Mouse (Mus musculus) hindbrain, postnatal 0 days (tissue): ENCODE measurements around the gene Hes6. TPM values are rescaled to one million over a fixed set of nuclear protein-coding genes. Genes with fewer than 3 reads are reported as not detected.
A peak's percentile ranks its signal among the peaks of the same experiment; 100 is the strongest.

Experiments used
- ATAC-seq: fragments of 200-750 bp; cut with Nextera tagmentation; 2 replicates; pipeline ENCODE4 v1.8.0; 2017; ENCODE audit warnings: mild to moderate bottlenecking, moderate TSS enrichment, moderate library complexity
- DNase-seq: peaks from one replicate; pipeline ENCODE4 v3.0.0-alpha.2; 2015; ENCODE audit warnings: low spot score
- H3K27ac ChIP-seq: fragments of 300-500 bp; sonication (generic); 2 replicates; pipeline ENCODE4 v1.5.1; 2014; ENCODE audit warnings: mild to moderate bottlenecking
- H3K27me3 ChIP-seq: fragments of 300-500 bp; sonication (generic); 2 replicates; pipeline ENCODE4 v1.6.1; 2014; ENCODE audit warnings: low read length, mixed read lengths; ENCODE audit not compliant: insufficient read depth
- H3K36me3 ChIP-seq: fragments of 300-500 bp; sonication (generic); 2 replicates; pipeline ENCODE4 v1.6.1; 2014; ENCODE audit warnings: low read length, mixed read lengths; ENCODE audit not compliant: insufficient read depth
- H3K4me1 ChIP-seq: fragments of 300-500 bp; sonication (generic); 2 replicates; pipeline ENCODE4 v1.6.1; 2014; ENCODE audit warnings: antibody characterized with exemption, low read length, mixed read lengths; ENCODE audit not compliant: insufficient read depth
- H3K4me2 ChIP-seq: fragments of 300-500 bp; sonication (generic); 2 replicates; pipeline ENCODE4 v1.6.1; 2014; ENCODE audit warnings: low read depth, mild to moderate bottlenecking, low read length, moderate library complexity, mixed read lengths
- H3K4me3 ChIP-seq: fragments of 300-500 bp; sonication (generic); 2 replicates; pipeline ENCODE4 v1.5.1; 2014; ENCODE audit warnings: low read length
- H3K9ac ChIP-seq: fragments of 300-500 bp; sonication (generic); replicated peaks from 2 replicates; pipeline ENCODE4 v1.6.1; 2014; ENCODE audit warnings: mild to moderate bottlenecking, low read length, moderate library complexity, mixed read lengths
- H3K9me3 ChIP-seq: fragments of 300-500 bp; sonication (generic); 2 replicates; pipeline ENCODE4 v1.6.1; 2016; ENCODE audit warnings: low read length, mixed read lengths
- CTCF ChIP-seq: IDR thresholded peaks from 2 replicates; pipeline ENCODE4 v1.5.1; 2016; ENCODE audit warnings: antibody characterized with exemption, control low read depth, low read depth
- WGBS: fragments of 180-500 bp; shearing (Covaris S2); extraction: QIAGEN DNeasy Blood & Tissue Kit; methylation state at CpG from one replicate; pipeline ENCODE4 v1.1.7; 2014; 5-methylcytosine and 5-hydroxymethylcytosine counted together
- polyA plus RNA-seq: library from polyadenylated mRNA; unstranded; fragments of >200 nt; fragmentation: Nextera tagmentation; extraction: Ambion mirVana; gene quantifications from 2 replicates; pipeline ENCODE4 v1.2.1, GENCODE M21; 2015
- total RNA-seq: library from RNA; depleted of rRNA; stranded (reverse); fragments of >200 nt; gene quantifications from 2 replicates; pipeline ENCODE4 v1.2.3, GENCODE M21; 2014

Gene Hes6
- total and polyA plus RNA-seq, 2 experiments from 2014 or later = 129 to 160 TPM

DNA sequence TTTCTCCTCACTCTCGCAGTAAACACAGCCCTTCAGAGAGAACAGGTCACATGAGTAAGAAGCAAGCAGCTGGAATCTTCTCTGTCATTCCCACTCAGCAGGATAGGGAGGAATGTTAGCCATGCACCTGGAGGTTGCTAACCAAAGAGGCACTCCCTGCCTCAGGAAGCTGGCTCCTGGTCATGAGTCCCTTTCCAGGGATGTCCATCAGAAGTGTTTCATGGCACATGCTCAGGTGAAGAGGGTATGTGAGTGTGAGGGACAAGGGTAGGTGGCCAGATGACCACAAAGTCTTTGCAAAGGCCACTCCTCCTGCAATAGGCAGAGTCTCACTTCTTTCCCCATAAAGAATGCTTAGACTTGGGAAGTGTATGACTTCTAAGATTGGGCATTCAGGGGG, 4.2 kb upstream of the Hes6 start:
- Histone ChIP-seq H3K4me3 (no peak overlapping the region), H3K27me3 (no peaks in the 10 kb centered on the region), H3K36me3 (peaks cover 24% of the 10 kb centered on the region; the same call in 1 of the 2 replicates), H3K4me2 (no peak overlapping the region), H3K9me3 (no peaks in the 10 kb centered on the region), H3K9ac (no peak overlapping the region), H3K27ac (no peak overlapping the region), H3K4me1 (0 out of 2 replicates have a peak, but pooled peaks cover 2% of the 10 kb centered on the region)
- ATAC-seq (no peak), DNase-seq (no peak)
- WGBS = 72% methylated on average over 1 of the region's 1 CpGs
- TF ChIP-seq CTCF = no peak

DNA sequence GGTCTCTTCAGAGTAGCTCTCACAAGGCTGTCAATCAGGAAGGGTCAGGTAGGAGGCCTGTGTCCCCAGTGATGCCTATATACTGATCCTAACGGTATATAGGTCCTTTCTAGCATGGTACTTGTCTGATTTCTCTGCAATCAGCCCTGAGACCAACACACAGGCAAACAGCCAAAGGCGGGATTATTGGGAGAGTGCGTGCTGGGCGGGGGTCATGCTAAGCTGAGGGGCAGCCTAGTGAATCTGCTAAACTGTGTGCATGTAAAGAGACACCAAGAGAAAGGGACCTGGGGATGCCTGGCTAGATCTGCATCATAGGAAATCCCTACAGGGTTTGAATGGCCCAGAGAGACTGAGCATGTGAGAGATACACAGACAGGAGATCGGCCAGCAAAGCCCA, 1.5 kb upstream of the Hes6 start:
- H3K4me1 ChIP-seq = peaks cover 9% of the 10 kb centered on the region; the same call in 1 of the 2 replicates
- WGBS = 38% methylated on average over 5 of the region's 5 CpGs
- H3K27me3 ChIP-seq = no peaks in the 10 kb centered on the region
- H3K4me3 ChIP-seq = no peak overlapping the region
- peak overlapping the region; percentile 83; the same call in 1 of the 2 replicates for H3K9ac ChIP-seq
- no peak overlapping the region for H3K4me2 ChIP-seq
- TF ChIP-seq CTCF = no peak
- peak overlapping the region; percentile 91 for H3K27ac ChIP-seq
- DNase-seq (peak; percentile 39), ATAC-seq (no peak)
- no peaks in the 10 kb centered on the region for H3K9me3 ChIP-seq
- peaks cover 24% of the 10 kb centered on the region; the same call in 1 of the 2 replicates for H3K36me3 ChIP-seq

DNA sequence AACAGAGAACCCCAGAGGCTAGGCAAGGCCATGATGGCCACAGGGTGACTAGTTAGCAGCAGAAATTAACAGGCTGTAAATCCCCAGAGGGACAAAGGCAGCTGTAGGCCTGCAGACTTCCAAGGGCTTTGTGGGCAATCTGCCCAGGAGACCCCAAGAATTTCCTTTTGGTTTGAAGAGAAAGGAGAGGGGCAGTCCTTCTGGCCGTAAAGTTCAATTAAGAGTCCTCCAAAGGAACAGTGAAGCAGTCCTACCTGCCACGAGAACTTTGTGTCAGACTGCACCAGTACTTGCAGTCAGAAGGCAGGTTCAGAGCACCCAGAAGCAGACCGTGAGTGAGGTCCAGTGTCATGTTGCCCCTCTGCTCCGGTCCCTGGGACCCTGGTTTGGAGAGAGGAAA, 1.1 kb upstream of the Hes6 start:
- Histone ChIP-seq H3K9ac (peak overlapping the region; percentile 83; the same call in 1 of the 2 replicates), H3K36me3 (peaks cover 24% of the 10 kb centered on the region; the same call in 1 of the 2 replicates), H3K4me1 (peaks cover 9% of the 10 kb centered on the region; the same call in 1 of the 2 replicates), H3K27ac (peak overlapping the region; percentile 91), H3K4me3 (no peak overlapping the region), H3K27me3 (no peaks in the 10 kb centered on the region), H3K4me2 (peak overlapping the region; percentile 96), H3K9me3 (no peaks in the 10 kb centered on the region)
- no peak for TF ChIP-seq CTCF
- ATAC-seq (no peak), DNase-seq (peak; percentile 35)
- WGBS = 43% methylated on average over 4 of the region's 4 CpGs

DNA sequence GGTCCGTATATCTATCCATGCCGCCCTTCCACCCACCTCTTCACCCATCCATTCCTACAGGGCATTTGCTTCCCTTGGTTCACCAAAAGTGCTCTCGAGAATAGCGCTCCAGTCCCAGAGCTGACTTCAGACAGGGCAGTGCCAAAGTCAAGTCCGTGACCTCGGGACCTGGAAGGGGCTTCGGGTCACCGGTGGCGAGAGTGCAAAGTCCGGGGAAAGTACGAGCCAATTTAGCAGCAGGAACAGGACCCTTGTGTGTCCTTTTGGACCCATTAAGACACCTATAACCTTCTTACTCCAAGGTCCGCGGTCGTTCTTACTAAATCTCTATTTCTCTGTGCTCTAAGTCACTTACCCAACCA, 321 bp downstream of the Hes6 start:
- ATAC-seq (no peak), DNase-seq (no peak)
- peak overlapping the region; percentile 96 for H3K4me2 ChIP-seq
- H3K27ac ChIP-seq = peak overlapping the region; percentile 91
- no peaks in the 10 kb centered on the region for H3K9me3 ChIP-seq
- peak overlapping the region; percentile 65 for H3K4me3 ChIP-seq
- H3K36me3 ChIP-seq = peaks cover 20% of the 10 kb centered on the region; the same call in 1 of the 2 replicates
- WGBS = under 1% methylated on average over 14 of the region's 14 CpGs
- peaks cover 9% of the 10 kb centered on the region; the same call in 1 of the 2 replicates for H3K4me1 ChIP-seq
- peak overlapping the region; percentile 83 for H3K9ac ChIP-seq
- TF ChIP-seq CTCF = no peak
- no peaks in the 10 kb centered on the region for H3K27me3 ChIP-seq

DNA sequence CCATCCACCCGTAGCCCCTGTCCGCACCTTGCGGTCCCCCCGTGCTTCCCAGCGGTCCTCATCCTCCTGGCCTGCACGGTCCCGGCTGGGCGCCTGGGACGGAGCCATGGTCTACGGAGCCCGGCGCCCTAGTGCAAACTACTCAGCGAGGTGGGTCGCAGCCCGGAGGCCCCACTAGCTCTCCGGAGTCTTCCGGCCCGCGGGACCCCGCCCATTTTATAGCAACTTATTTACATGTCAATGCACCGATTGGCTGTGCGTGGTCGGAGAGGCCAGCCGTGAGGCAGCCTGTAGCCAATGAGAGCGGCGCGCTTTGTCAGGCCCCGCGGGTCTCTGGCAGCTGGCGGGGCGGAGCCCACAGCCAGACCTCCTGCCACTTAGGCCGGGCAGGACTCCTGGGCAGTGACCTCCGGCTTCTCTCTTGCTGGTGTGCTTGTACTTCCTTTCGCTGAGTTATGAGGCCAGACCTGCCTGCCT, 770 bp downstream of the Hes6 start:
- Histone ChIP-seq H3K4me1 (peaks cover 9% of the 10 kb centered on the region; the same call in 1 of the 2 replicates), H3K36me3 (peaks cover 16% of the 10 kb centered on the region; the same call in 1 of the 2 replicates), H3K9me3 (no peaks in the 10 kb centered on the region), H3K27me3 (no peaks in the 10 kb centered on the region), H3K27ac (peak overlapping the region; percentile 91), H3K4me3 (peak overlapping the region; percentile 65), H3K4me2 (peak overlapping the region; percentile 96), H3K9ac (peak overlapping the region; percentile 83)
- under 1% methylated on average over 34 of the region's 34 CpGs for WGBS
- peak; percentile 92 for ATAC-seq
- TF ChIP-seq CTCF = no peak
- peak; percentile 98 for DNase-seq

DNA sequence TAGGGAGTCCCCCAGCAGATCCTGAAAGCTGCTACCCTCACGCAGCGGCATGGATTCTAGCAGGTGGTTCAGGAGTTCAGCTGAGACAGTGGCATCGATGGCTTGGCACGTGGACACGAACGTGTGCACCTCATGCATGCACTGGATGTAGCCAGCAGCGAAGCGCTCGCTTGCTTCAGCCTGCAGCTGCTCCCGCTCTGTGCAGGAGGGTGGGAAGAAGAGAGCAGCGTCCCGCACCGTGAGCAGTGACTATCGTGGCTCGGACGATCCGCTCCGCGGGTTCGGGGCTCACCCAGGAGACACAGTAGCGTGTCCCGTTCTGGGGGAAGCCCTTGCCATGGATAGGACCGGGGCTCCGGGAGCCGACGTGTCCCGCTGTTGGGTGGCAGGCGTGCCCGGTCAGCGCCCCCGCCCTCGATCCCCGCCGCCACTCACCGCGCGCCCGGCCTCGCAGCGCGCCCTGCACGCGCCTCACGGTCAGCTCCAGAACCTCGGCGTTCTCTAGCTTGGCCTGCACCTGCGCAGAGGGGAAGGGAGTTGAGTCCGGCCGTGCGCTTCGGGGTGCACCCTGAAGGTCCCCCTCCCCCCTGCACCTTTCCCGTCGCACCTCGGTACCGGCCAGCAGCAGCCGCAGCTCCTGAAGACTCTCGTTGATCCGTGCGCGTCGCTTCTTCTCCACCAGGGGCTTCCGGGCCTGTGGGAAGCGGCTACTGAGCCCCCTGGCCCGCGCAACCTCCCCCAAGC, 1.4 kb downstream of the Hes6 start:
- no peaks in the 10 kb centered on the region for H3K9me3 ChIP-seq
- H3K9ac ChIP-seq = peak overlapping the region; percentile 83
- TF ChIP-seq CTCF = peak; percentile 59
- H3K4me1 ChIP-seq = peaks cover 9% of the 10 kb centered on the region; the same call in 1 of the 2 replicates
- under 1% methylated on average over 65 of the region's 65 CpGs for WGBS
- H3K4me3 ChIP-seq = peak overlapping the region; percentile 65
- ATAC-seq (peak; percentile 27), DNase-seq (peak; percentile 57)
- H3K27me3 ChIP-seq = no peaks in the 10 kb centered on the region
- H3K36me3 ChIP-seq = peaks cover 10% of the 10 kb centered on the region; the same call in 1 of the 2 replicates
- H3K4me2 ChIP-seq = peak overlapping the region; percentile 96
- H3K27ac ChIP-seq = peak overlapping the region; percentile 91
